Mouse (Mus musculus) WW6 (cell line): ENCODE measurements around the gene Rab40c.

Source experiments
- DNase-seq: peaks from one replicate; pipeline ENCODE4 v3.0.0-alpha.2; 2013; ENCODE audit warnings: low read depth, low spot score

Gene Rab40c

GRCm38 (mm10) chr17:25946349-25946748 lies 26.8 kb upstream of the Rab40c start:
- DNase-seq, result no peak

GRCm38 (mm10) chr17:25945517-25946155 lies 26.1 kb upstream of the Rab40c start:
- DNase-seq, result no peak

GRCm38 (mm10) chr17:25944366-25945163 lies 25.0 kb upstream of the Rab40c start, which contains the start of the genes Pigq and Nhlrc4:
Gene Pigq, minus strand, starts transcription at chr17:25944936.
Gene Nhlrc4, minus strand, starts transcription at chr17:25944961.
- no peak for DNase-seq

GRCm38 (mm10) chr17:25943769-25944168 lies 24.2 kb upstream of the Rab40c start:
- DNase-seq, result no peak

DNA sequence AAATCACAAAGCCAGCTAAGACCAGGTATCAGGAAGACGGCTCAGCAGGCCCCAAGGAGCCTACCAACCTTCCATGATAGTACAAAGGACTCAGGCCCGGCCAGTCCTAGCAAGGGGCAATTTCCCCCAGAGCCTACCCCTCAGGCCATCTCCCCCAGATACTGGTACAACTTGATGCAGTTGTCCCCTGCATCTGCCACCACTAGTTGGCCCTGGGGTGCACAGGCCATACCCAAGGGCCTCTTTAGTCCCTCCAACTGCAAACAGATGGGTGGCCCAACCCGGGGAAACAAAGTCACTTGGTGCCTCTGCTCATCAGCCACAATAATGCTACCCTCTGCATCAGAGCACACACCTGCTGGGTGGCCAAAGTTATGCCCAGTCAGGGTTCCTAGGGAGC lies 23.7 kb upstream of the Rab40c start:
- no peak for DNase-seq

DNA sequence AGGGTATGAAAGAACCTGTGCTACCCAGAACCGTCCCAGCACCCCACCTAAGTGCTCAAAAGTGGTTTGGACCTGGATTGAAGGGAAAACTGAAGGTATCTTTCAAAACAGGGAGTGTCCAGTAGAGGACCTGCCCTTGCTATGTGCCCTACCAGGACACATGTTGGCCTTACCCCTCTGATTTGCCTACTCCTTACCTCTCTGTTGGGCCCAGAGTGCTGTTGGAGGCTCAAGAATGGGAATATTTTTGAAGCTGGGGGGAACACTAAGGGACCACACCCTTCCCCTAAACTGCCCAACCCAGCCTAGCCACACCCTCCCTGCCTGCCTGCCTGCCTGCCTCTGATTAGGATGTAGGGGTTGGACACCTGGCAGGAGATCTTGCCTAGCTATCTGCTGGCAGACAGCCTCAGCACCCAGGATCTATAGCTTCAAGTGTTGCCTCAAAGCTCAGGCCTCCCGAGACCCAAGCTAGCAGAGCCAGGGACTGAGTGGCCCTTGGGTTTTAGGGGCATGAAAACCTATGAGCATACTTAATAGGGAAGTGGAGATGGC lies 23.1 kb upstream of the Rab40c start:
- no peak for DNase-seq

- DNase-seq, result peak; percentile 33
These were observed 22.1 kb upstream of the Rab40c start for GRCm38 (mm10) chr17:25941511-25942241.

- no peak for DNase-seq
These were observed 15.0 kb upstream of the Rab40c start for GRCm38 (mm10) chr17:25934526-25934925.

DNA sequence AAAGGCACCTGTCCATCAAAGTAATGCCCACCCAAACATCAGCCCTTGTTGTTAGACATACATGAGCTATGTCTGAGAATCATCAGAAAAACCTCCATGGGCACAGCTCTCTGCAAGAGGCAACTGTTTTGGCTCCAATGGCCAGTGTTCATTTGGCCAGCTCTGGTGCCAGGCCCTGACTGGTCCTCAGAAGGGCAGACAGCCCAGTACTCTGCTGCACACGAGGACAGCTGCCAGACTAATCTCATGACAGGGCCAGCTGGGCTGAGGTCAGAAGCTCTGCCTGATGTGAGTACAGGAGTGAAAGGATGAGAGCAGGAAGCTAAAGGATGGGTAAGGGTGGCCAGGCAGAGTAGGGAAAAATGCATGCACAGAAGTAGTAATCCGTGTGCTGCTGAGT lies 5.8 kb upstream of the Rab40c start:
- no peak for DNase-seq

DNA sequence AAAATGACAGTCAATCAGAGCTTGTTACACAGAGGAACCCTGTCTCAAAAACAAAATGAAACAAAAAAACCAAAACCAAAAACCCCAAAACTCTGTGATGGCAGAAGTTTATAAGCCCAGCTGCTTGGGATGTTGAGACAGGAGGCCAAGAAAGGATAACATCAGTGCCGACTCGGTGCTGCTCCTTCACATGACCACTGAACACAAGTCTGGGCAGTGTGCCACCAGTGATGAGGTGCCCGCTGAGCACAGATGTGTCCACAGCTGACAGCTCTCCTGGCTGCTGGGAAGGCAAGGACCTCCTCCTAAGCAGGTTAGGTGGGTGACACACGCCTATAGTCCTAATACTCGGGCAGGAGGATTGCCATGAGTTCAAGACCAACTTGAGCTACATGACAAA lies 2.6 kb upstream of the Rab40c start:
- DNase-seq, result no peak

DNA sequence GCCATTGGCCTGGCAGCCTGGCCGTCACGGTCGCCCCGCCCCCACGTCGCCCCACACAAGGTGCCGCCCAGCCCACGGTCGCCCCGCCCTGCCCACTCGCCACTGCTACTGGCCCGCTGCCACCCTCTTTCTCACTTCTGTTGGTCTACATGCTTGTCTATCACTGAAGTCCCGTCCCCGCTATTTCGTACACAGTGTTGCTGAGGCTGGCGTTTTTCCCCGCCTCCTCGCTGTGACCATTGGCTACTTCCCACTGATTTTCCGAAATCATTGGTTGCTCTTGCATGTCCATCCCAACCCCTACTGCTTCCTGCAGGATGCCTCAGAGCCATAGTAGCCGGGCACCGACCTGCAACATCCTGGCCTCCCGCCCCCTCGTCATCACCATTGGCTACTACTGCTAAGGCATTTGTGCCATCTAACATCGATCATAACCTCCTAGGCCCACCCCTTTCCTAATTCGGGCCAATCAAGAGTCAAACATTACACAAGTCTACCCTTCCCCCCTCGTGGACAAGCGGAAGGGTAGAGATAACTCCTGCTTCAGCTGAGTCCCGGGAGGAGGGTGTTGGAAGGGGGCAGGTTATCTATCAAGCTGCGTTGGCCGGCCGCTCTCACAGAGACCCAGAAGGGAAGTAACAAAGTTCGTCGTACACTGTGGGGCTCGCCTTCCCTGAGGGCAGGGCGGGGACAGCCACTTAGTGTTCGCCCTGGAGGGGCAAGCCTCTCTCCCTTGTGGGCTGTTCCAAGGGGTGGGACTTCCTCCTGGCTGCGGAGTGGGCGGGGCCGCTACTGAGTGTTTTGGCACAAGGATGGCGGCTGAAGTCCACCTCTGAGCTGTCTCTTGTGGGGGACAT lies 487 bp upstream of the Rab40c start:
- DNase-seq, result peak; percentile 99

DNA sequence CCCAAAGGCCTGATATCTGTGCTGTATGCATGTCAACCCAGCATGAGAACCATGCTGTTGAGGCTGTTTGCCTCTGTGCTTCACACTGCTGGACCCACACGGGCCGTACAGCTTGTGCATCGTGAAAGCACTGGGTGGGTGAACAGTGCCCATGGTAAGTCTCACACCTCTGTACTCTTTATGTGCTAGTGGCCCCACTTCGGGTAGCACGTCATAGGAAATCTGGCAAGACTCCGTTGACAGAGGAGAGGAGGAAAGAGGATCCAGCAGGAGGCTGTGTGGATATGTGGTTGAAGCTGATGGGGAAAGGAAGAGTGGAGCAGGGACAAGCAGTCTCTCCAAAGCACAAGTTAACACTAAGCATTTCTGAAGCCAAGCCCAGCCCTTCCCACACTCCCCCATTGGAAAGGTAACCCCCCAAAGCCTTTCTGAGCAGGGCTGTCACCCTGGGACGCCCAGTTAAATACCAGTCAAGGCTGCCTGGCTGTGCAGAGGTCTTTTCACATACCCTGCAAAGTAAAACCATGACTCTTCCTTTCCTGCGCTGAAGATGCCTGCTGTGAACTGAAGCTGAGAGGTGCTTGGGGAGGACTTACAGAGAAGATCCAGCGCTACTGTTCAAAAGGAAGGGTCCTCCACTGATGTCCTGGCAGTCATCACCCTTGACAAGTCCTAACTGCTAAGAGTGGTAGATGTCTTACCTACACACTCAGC lies 1.3 kb downstream of the Rab40c start:
- DNase-seq, result no peak

GRCm38 (mm10) chr17:25916931-25917647 lies 2.4 kb downstream of the Rab40c start:
- no peak for DNase-seq

- DNase-seq, result no peak
These were observed 5.2 kb downstream of the Rab40c start for GRCm38 (mm10) chr17:25914295-25914694.

DNA sequence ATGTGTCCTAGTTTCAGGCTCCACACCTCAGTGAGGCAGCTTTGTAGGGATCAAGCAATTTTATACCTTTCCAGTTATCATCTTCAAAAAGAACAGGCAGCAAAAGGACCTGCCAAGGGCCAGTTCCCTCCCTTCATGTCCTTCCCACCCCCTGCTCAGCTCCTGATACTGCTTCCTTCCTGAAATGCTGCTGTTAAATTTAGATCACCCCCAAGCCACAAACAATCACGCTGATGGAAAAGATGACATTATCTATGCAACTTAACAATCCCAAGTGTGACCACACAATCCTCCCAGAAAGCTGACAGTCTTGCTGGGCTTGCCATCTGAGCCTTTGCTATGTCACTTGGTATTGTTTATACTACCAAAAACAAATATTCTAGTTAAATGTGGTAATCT lies 5.7 kb downstream of the Rab40c start:
- DNase-seq, result no peak

GRCm38 (mm10) chr17:25913186-25913876 lies 6.2 kb downstream of the Rab40c start:
- no peak for DNase-seq

- DNase-seq, result no peak
These were observed 7.7 kb downstream of the Rab40c start for GRCm38 (mm10) chr17:25911816-25912215.

DNA sequence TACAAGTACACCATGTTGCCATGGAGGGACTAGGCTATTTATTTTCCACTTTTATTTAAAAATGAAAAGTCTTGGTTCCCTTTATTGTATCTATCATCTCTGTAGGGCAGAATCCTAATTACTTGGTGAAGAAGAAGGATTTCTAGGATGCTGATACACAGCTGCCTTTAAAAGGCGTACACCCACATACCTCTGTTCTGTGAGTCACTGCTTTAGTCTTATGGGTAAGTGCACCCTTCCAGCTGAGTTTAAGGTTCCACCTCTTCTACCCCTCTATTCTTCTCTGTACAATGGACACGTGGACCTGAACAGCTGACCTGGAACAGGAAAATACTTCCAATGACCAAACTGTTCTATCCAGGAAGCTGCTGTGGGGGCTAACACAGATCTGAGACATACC lies 11.9 kb downstream of the Rab40c start:
- DNase-seq, result no peak

DNA sequence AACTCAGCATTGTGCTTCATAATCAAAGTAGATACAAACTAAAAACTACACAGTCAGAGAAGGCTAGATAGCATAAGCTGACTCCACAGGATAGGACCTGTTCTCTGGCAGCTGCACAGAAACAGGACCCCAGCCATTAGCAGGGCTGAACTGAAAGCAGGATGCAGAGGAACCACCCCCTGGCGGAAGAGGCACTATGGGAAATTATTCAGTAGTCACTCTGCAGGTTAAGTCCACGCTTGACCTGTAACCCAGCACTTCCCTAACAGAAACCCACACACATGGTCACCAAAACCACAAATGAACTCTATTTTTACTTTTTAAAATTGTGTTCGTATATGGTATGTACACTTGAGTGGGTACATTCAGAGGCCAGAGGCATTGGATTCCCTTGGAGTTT lies 16.5 kb downstream of the Rab40c start:
- DNase-seq, result no peak
